Mouse (Mus musculus): ENCODE results near the gene Kctd6. TPM values are rescaled to one million over a fixed set of nuclear protein-coding genes. Genes with fewer than 3 reads are reported as not detected.
"Not testable (repeated sequence)": the region's sequence is repeated elsewhere in the genome, so short reads cannot be mapped to it uniquely, and the experiment has no call there.

Gene Kctd6
- 16.2 and 17.2 TPM in 2 replicates for polyA plus RNA-seq (2012; rRNA removed)

DNA sequence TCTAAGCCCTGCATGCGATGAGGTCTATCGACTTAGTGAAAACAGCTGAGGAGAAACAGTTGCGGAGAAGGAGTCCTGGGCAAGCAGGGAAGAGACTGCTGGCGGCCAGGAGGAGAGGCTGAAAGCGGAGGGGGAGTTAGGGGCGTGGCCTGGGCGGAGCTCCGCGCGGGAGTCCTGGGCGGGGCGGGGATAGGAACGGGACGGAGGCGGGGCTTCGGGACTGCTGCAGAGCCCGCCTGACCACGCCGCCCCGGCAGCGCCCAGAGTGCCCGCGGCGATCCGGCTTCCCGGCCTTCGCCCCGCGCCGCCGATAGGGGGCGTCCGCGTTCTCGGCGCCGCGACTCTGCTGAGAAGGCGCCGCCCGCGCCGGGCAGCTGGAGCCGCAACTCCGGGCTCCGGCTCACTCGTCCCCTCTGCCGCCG lies at the start of gene Kctd6:
Gene Kctd6 (plus strand): TSS at position 338 of the 422 bp plus-strand sequence.
- H3K4me3 ChIP-seq (ENCODE audit: insufficient read depth, low read depth, low read length): peak within 1 kb of the TSS; percentile 73
- WGBS: under 1% methylated on average over 43 of the region's 49 CpGs
- H3K27me3 ChIP-seq (replicated peaks; ENCODE audit: control insufficient read depth, insufficient read depth, low read length): no peaks in the 10 kb centered on the region
- TF ChIP-seq CTCF (conservative IDR thresholded peaks at IDR 0.05; ENCODE audit: insufficient read depth, insufficient read length, low read depth, low read length) (peak; percentile 56; the same call in 1 of the 2 replicates), POLR2A (IDR thresholded peaks at IDR 0.05; ENCODE audit: low read depth, low read length) (peak; percentile 25)
- H3K4me1 ChIP-seq (ENCODE audit: control insufficient read depth, insufficient read depth, low read length): peaks cover 21% of the 10 kb centered on the region
- DNase-seq: peak; percentile 99
- peak within 1 kb of the TSS; percentile 85 for H3K27ac ChIP-seq (ENCODE audit: insufficient read depth, low read depth, low read length)
- no peaks in the 10 kb centered on the region for H3K36me3 ChIP-seq (ENCODE audit: control insufficient read depth, insufficient read depth, low read length)

DNA sequence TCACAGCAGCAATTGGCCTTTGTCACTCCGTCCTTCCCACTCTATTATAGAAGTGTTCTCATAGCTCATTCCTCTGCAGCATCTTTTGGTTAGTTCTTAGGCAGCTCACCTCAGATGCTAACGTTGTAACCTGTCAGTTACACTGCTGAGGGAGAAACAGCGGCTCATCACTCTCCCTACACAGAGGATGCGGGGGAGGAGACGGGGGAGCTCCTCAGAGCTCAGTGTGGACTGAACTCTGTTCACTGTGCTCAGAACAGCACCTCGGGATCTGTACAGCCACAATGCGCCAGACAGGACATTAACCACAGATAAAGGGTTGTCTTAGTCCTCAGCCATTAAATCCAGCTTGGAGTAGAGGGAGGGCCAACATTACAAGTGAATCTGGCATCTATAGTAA lies 49.5 kb upstream of the Kctd6 start:
- Histone ChIP-seq H3K36me3 (ENCODE audit: control insufficient read depth, insufficient read depth, low read length) (peaks cover 7% of the 10 kb centered on the region), H3K4me1 (ENCODE audit: control insufficient read depth, insufficient read depth, low read length) (no peaks in the 10 kb centered on the region), H3K27me3 (replicated peaks; ENCODE audit: control insufficient read depth, insufficient read depth, low read length) (no peaks in the 10 kb centered on the region), H3K27ac (ENCODE audit: insufficient read depth, low read depth, low read length) (no peak overlapping the region), H3K4me3 (ENCODE audit: insufficient read depth, low read depth, low read length) (no peak overlapping the region)
- DNase-seq: no peak
- TF ChIP-seq POLR2A (IDR thresholded peaks at IDR 0.05; ENCODE audit: low read depth, low read length) (no peak), CTCF (conservative IDR thresholded peaks at IDR 0.05; ENCODE audit: insufficient read depth, insufficient read length, low read depth, low read length) (no peak)
- WGBS: 65% methylated on average over 7 of the region's 7 CpGs

DNA sequence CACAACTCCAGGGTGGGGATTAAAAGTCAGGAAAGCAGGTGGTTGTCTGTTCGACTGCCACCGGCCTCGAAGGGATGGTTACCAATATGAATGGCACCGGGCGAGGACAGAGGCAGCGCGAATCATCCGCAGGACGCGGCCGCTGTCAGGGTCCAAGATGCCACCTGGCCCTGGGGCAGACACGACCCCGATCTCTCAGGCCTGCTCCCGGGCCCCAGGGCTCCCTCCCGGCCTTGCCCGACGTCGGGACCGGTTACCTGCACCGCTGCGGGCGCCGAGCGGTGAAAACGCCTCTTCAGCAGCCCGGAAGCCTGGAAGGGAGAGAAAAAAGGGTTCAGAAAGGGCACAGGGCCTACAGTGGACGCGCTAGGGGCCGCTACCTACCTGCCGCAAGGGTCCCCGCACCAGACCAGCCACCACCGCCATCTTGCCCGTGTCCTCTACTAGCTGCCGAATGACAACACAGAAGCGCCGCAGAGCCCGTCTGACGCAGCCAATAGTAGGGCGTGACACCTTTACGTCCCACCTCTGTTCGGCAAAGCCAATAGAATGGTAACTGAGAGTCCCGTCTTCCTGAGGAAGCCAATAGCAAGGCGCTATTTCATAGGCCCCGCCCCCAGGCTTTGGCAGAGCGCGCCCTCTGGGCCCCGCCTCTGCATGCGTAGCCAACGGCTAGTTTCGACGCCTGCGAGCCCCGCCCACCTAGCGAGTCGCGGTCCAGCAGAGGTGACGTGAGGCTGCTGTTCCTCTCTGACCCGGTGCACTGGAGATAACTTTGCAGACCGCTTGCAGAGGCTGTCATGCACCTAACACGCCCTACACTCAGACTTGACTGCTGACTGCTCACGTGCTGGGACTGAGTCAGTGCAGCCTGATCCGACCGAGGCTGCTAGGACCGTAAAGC lies 41.2 kb upstream of the Kctd6 start, which contains the start of gene Pdhb:
Gene Pdhb (minus strand): TSS at position 519 of the 904 bp plus-strand sequence.
- H3K27ac ChIP-seq (ENCODE audit: insufficient read depth, low read depth, low read length): peak within 1 kb of the TSS; percentile 93
- H3K27me3 ChIP-seq (replicated peaks; ENCODE audit: control insufficient read depth, insufficient read depth, low read length): no peaks in the 10 kb centered on the region
- peak within 1 kb of the TSS; percentile 85 for H3K4me3 ChIP-seq (ENCODE audit: insufficient read depth, low read depth, low read length)
- WGBS: under 1% methylated on average over 63 of the region's 64 CpGs
- peaks cover 8% of the 10 kb centered on the region; the same call in 1 of the 2 replicates for H3K4me1 ChIP-seq (ENCODE audit: control insufficient read depth, insufficient read depth, low read length)
- no peaks in the 10 kb centered on the region for H3K36me3 ChIP-seq (ENCODE audit: control insufficient read depth, insufficient read depth, low read length)
- TF ChIP-seq CTCF (conservative IDR thresholded peaks at IDR 0.05; ENCODE audit: insufficient read depth, insufficient read length, low read depth, low read length): no peak
- TF ChIP-seq POLR2A (IDR thresholded peaks at IDR 0.05; ENCODE audit: low read depth, low read length): peak; percentile 84
- peak; percentile 100 for DNase-seq

DNA sequence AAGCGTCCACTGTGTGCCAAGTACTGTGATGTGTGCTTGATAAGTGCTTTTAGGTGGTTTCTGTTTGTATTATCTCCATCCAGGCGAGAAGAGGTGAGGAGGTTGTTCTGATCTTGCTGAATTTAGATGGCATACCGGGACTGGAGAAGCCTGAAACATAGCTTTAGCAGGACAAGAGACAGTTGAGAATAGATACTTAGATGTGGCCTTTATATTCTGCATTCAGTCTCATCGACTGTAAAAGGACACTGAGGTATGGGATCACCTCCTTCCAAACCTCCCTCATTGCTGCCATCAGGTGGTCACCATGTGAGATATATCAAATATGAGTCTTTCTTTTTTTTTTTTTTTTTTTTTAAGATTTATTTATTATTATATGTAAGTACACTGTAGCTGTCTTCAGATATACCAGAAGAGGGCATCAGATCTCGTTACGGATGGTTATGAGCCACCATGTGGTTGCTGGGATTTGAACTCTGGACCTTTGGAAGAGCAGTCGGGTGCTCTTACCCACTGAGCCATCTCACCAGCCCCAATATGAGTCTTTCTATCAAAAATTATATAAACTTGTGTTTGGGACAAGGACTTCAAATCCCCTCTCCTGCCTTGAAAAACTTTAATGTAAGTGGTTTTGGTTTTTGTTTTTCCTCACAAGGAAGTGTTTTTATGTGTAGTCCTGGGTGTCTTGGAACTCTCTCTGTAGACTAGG lies 40.2 kb upstream of the Kctd6 start:
- peak; percentile 57 for DNase-seq
- WGBS: 31% methylated on average over 7 of the region's 7 CpGs
- Histone ChIP-seq H3K4me3 (ENCODE audit: insufficient read depth, low read depth, low read length) (peak overlapping the region; percentile 73), H3K27ac (ENCODE audit: insufficient read depth, low read depth, low read length) (peak overlapping the region; percentile 72)
- H3K27me3 ChIP-seq (replicated peaks; ENCODE audit: control insufficient read depth, insufficient read depth, low read length); H3K36me3 ChIP-seq (ENCODE audit: control insufficient read depth, insufficient read depth, low read length); H3K4me1 ChIP-seq (ENCODE audit: control insufficient read depth, insufficient read depth, low read length): not testable (repeated sequence)

DNA sequence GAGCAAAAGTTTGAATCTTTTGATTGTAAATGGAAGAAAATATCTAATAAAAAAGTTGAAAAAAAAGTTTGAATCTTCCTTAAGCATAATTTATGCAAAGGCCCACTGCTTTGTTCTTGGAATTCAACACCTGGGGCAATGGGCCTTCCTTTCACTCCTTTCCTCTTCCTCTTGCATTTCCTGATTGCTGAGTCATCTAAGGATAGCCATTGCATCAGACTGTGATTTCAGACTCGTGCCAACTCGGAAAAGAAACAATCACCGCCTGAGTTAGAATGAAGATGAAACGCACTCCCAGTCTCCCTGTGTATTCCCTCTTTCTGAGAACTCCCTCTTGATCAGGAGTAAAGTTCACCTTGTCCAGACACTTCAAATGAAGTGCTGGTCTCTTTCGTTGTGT lies 39.3 kb upstream of the Kctd6 start:
- TF ChIP-seq POLR2A (IDR thresholded peaks at IDR 0.05; ENCODE audit: low read depth, low read length) (no peak), CTCF (conservative IDR thresholded peaks at IDR 0.05; ENCODE audit: insufficient read depth, insufficient read length, low read depth, low read length) (no peak)
- WGBS: 59% methylated on average over 5 of the region's 5 CpGs
- H3K36me3 ChIP-seq (ENCODE audit: control insufficient read depth, insufficient read depth, low read length): no peaks in the 10 kb centered on the region
- H3K4me3 ChIP-seq (ENCODE audit: insufficient read depth, low read depth, low read length): no peak overlapping the region
- no peak overlapping the region for H3K27ac ChIP-seq (ENCODE audit: insufficient read depth, low read depth, low read length)
- peak; percentile 27 for DNase-seq
- peaks cover 8% of the 10 kb centered on the region; the same call in 1 of the 2 replicates for H3K4me1 ChIP-seq (ENCODE audit: control insufficient read depth, insufficient read depth, low read length)
- no peaks in the 10 kb centered on the region for H3K27me3 ChIP-seq (replicated peaks; ENCODE audit: control insufficient read depth, insufficient read depth, low read length)

DNA sequence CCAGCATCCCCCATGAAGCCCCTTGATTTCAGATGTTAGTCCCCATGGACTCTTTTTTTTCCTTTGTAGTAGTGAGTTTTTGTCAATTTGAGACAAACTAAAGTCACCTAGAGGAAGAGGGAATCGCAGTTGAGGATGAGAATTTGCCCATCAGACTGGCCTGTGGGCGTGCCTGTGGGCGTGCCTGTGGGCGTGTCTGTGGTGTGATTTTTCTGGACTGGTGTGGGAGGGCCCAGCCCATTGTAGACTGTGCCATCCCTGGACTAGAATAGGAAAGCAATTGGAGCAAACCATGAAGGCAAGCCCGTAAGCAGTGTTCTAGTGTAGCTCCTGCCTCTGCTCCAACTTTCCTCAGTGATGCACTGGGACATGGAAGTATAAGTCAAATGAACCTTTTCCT lies 37.7 kb upstream of the Kctd6 start:
- no peak overlapping the region for H3K27ac ChIP-seq (ENCODE audit: insufficient read depth, low read depth, low read length)
- H3K4me3 ChIP-seq (ENCODE audit: insufficient read depth, low read depth, low read length): no peak overlapping the region
- peak; percentile 28 for DNase-seq
- TF ChIP-seq POLR2A (IDR thresholded peaks at IDR 0.05; ENCODE audit: low read depth, low read length) (no peak), CTCF (conservative IDR thresholded peaks at IDR 0.05; ENCODE audit: insufficient read depth, insufficient read length, low read depth, low read length) (no peak)
- 38% methylated on average over 5 of the region's 5 CpGs for WGBS
- no peaks in the 10 kb centered on the region for H3K27me3 ChIP-seq (replicated peaks; ENCODE audit: control insufficient read depth, insufficient read depth, low read length)
- peaks cover 8% of the 10 kb centered on the region; the same call in 1 of the 2 replicates for H3K4me1 ChIP-seq (ENCODE audit: control insufficient read depth, insufficient read depth, low read length)
- H3K36me3 ChIP-seq (ENCODE audit: control insufficient read depth, insufficient read depth, low read length): no peaks in the 10 kb centered on the region

Data from kidney, adult 2 months (tissue).